Mouse (Mus musculus) spleen, adult 2 months (tissue): ENCODE measurements around the gene Msl3.
"Not testable (repeated sequence)": the region's sequence is repeated elsewhere in the genome, so short reads cannot be mapped to it uniquely, and the experiment has no call there.

Experiments used
- CTCF ChIP-seq: fragments of 200-500 bp; IDR thresholded peaks from 2 replicates; pipeline ENCODE4 v1.5.1; 2011; ENCODE audit warnings: mild to moderate bottlenecking, inconsistent platforms; ENCODE audit not compliant: insufficient read depth, insufficient read length, insufficient replicate concordance; ENCODE audit errors: extremely low read depth
- POLR2A ChIP-seq: fragments of 200-500 bp; IDR thresholded peaks from 2 replicates; pipeline ENCODE4 v1.6.1; 2011; ENCODE audit warnings: low read depth, low read length, inconsistent platforms

DNA sequence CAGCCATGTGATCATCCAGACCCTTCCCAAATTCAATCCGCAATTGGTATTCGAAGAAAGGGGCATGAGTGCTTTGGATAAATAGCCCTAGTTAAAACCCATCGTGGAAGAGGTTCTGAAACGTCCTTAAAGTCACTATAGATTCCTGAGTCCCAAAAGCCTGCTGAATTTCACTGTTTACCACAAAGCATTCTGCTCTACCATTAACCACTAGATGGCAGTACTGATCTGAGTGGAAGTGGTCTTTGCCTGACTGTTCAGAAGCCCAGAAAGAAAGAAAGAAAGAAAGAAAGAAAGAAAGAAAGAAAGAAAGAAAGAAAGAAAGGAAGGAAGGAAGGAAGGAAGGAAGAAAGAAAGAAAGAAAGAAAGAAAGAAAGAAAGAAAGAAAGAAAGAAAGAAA, 13.9 kb downstream of the Msl3 start:
- not testable (repeated sequence) for TF ChIP-seq CTCF, POLR2A
